Mouse (Mus musculus) testis, adult 2 months (tissue): Measurements from ENCODE around the gene Emp2.
"Not testable (repeated sequence)": the region's sequence is repeated elsewhere in the genome, so short reads cannot be mapped to it uniquely, and the experiment has no call there.

ENCODE experiments used
- CTCF ChIP-seq: fragments of 200-500 bp; IDR thresholded peaks from 2 replicates; pipeline ENCODE4 v1.5.1; 2012; ENCODE audit warnings: low read depth, mild to moderate bottlenecking, inconsistent platforms, low read length, moderate library complexity; ENCODE audit not compliant: control insufficient read depth, insufficient read depth, insufficient replicate concordance
- POLR2A ChIP-seq: fragments of 200-500 bp; IDR thresholded peaks from 2 replicates; pipeline ENCODE4 v1.6.1; 2012; ENCODE audit warnings: low read depth, mild to moderate bottlenecking, inconsistent platforms, low read length, moderate library complexity; ENCODE audit not compliant: control insufficient read depth

DNA sequence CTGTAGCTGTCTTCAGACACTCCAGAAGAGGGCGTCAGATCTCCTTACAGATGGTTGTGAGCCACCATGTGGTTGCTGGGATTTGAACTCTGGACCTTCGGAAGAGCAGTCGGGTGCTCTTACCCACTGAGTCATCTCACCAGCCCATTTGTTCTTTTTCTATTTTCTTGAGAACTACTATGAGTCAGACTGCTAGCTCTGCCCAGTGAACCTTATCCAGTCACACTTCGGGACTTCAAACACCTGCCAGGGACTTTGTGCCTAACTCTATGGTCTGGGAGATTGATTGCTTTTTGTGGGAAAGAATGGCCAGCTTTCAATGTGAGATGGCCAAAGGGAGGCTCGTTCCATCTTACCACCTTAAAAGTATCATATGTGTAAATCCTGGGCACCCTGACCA lies 37.0 kb downstream of the Emp2 start:
- TF ChIP-seq POLR2A, CTCF: not testable (repeated sequence)
